Mouse (Mus musculus) brain, embryonic 14.5 days (tissue): Measurements from ENCODE around the gene Twnk.

Experiments used
- CTCF ChIP-seq: fragments of 200-500 bp; IDR thresholded peaks from 2 replicates; pipeline ENCODE4 v1.5.1; 2012; ENCODE audit warnings: inconsistent platforms, mild to moderate bottlenecking, moderate library complexity, borderline replicate concordance; ENCODE audit not compliant: insufficient read depth, insufficient read length; ENCODE audit errors: extremely low read depth
- POLR2A ChIP-seq: fragments of 200-500 bp; IDR thresholded peaks from 2 replicates; pipeline ENCODE4 v1.6.1; 2012; ENCODE audit warnings: mild to moderate bottlenecking, inconsistent platforms, borderline replicate concordance; ENCODE audit not compliant: poor library complexity, insufficient read depth, insufficient read length, severe bottlenecking; ENCODE audit errors: extremely low read depth

GRCm38 (mm10) chr19:45021362-45021761 is 15.9 kb downstream of the Twnk start:
- TF ChIP-seq CTCF (no peak), POLR2A (no peak)
